Mouse (Mus musculus): ENCODE data around the gene Prss21.

Prss21 gene

GRCm38 (mm10) chr17:23867756-23868155 lies at the start of gene Prss21:
Prss21 (plus strand) TSS chr17:23868056.
- no peak for DNase-seq

GRCm38 (mm10) chr17:23818579-23818978 lies 49.3 kb upstream of the Prss21 start:
- DNase-seq = no peak

GRCm38 (mm10) chr17:23819235-23819634 lies 48.6 kb upstream of the Prss21 start:
- DNase-seq = no peak

GRCm38 (mm10) chr17:23820731-23821130 lies 47.1 kb upstream of the Prss21 start:
- no peak for DNase-seq

- no peak for DNase-seq
These were observed 45.8 kb upstream of the Prss21 start for GRCm38 (mm10) chr17:23822094-23822493.

- DNase-seq = no peak
These were observed 44.8 kb upstream of the Prss21 start for GRCm38 (mm10) chr17:23823018-23823417.

GRCm38 (mm10) chr17:23823614-23824013 lies 44.2 kb upstream of the Prss21 start:
- no peak for DNase-seq

- no peak for DNase-seq
These were observed 42.3 kb upstream of the Prss21 start for GRCm38 (mm10) chr17:23825591-23825990.

GRCm38 (mm10) chr17:23828271-23829001 lies 39.4 kb upstream of the Prss21 start:
- DNase-seq = peak; percentile 76

- DNase-seq = peak; percentile 87
These were observed 38.7 kb upstream of the Prss21 start, which contains the start of gene Elob for GRCm38 (mm10) chr17:23829064-23829619. Elob (minus strand) TSS chr17:23829136.

GRCm38 (mm10) chr17:23831201-23831600 lies 36.7 kb upstream of the Prss21 start:
- no peak for DNase-seq

GRCm38 (mm10) chr17:23836006-23836575 lies 31.8 kb upstream of the Prss21 start, which contains the start of gene Prss33:
Prss33 (minus strand) TSS chr17:23836056.
- DNase-seq = no peak

- peak; percentile 33 for DNase-seq
These were observed 26.7 kb upstream of the Prss21 start for GRCm38 (mm10) chr17:23841145-23841544.

- no peak for DNase-seq
These were observed 24.6 kb upstream of the Prss21 start for GRCm38 (mm10) chr17:23843141-23843811.

GRCm38 (mm10) chr17:23843812-23844273 lies 24.0 kb upstream of the Prss21 start, which contains the start of the genes Prss32 and Prss41:
Prss32 (plus strand) TSS chr17:23843855.
Prss41 (minus strand) TSS chr17:23844172.
- DNase-seq = no peak

GRCm38 (mm10) chr17:23850028-23850427 lies 17.8 kb upstream of the Prss21 start:
- DNase-seq = no peak

GRCm38 (mm10) chr17:23850853-23851749 lies 16.8 kb upstream of the Prss21 start:
- DNase-seq = no peak

- DNase-seq = no peak
These were observed 14.6 kb upstream of the Prss21 start for GRCm38 (mm10) chr17:23853292-23853691.

- no peak for DNase-seq
These were observed 13.6 kb upstream of the Prss21 start for GRCm38 (mm10) chr17:23854229-23854765.

GRCm38 (mm10) chr17:23857193-23857592 lies 10.7 kb upstream of the Prss21 start:
- no peak for DNase-seq

- no peak for DNase-seq
These were observed 9.9 kb upstream of the Prss21 start for GRCm38 (mm10) chr17:23857913-23858312.

- DNase-seq = no peak
These were observed 4.9 kb upstream of the Prss21 start for GRCm38 (mm10) chr17:23862926-23863325.
